Mouse (Mus musculus) liver, embryonic 14.5 days (tissue): ENCODE measurements at regions not wholly inside any gene's neighbourhood (a gene's known extent, or its start where the extent isn't known, plus 50 kb on each side); places are given as distances from the start of the nearest gene placed in this dataset.

Experiments used
- CTCF ChIP-seq: IDR thresholded peaks from 2 replicates; pipeline ENCODE4 v1.5.1; 2016; ENCODE audit warnings: antibody characterized with exemption, low read depth, control low read depth
- EP300 ChIP-seq: IDR thresholded peaks from 2 replicates; pipeline ENCODE4 v1.6.1; 2016; ENCODE audit warnings: antibody characterized with exemption, low read depth

- no peak for TF ChIP-seq CTCF
- no peak for TF ChIP-seq EP300
These were observed 50.2 kb upstream of the Nemp2 start for GRCm38 (mm10) chr1:52580132-52580896.
